Mouse (Mus musculus) hematopoietic stem cell, adult 5-6 weeks (primary cell): ENCODE measurements at regions not wholly inside any gene's neighbourhood (a gene's known extent, or its start where the extent isn't known, plus 50 kb on each side); places are given as distances from the start of the nearest gene placed in this dataset.
A peak's percentile ranks its signal among the peaks of the same experiment; 100 is the strongest.

Experiments used
- ATAC-seq, 2 experiments: fragments of 125-278 bp in 1 of 2; replicated peaks in 1 of 2; 2 replicates each; pipeline ENCODE4 v1.8.0; 2016 to 2017; ENCODE audit warnings: inconsistent platforms in 2 of 2, mild to moderate bottlenecking in 2 of 2, moderate number of reproducible peaks in 2 of 2, low read depth in 1 of 2, moderate TSS enrichment in 1 of 2; ENCODE audit not compliant: low FRiP score in 2 of 2, poor library complexity in 2 of 2, severe bottlenecking in 2 of 2, insufficient read depth in 1 of 2, low TSS enrichment in 1 of 2

DNA sequence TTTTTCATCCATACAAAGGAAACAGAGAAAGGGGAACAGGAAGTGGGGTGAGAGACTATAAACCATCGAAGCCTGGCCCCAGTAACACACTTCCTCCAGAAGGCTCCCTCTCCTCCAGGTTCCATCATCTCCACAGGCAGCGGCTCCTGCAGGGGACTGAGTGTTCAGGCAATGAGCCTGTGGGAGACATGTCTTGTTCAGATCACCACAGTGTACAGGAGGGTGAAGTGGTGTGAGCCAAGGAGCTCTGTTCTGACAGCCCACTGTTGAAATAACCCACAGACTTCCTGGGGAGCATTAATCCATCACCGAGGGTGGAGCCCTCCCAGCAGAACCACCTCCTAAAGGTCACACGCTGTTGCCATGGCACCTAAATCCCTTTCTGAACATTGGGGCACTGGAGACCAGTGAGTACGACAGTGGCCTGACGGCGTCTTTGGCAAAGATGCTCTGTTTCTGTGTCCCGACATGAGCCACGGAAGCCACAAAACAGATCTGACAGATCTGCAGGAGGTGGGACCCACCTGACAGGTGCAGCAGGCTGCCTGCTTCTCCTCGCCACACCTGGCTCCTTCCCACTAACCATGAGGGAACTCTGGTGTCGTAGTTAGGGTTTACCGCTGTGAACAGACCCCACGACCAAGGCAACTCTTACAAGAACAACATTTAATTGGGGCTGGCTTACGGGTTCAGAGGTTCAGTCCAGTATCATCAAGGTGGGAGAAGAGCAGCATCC is 60.9 kb downstream of the Psmg1 start:
- ATAC-seq, result peak; percentile 68 to 75

- no peak for ATAC-seq
Observed at GRCm38 (mm10) chr16:95928290-95929260, 62.2 kb downstream of the Psmg1 start.

DNA sequence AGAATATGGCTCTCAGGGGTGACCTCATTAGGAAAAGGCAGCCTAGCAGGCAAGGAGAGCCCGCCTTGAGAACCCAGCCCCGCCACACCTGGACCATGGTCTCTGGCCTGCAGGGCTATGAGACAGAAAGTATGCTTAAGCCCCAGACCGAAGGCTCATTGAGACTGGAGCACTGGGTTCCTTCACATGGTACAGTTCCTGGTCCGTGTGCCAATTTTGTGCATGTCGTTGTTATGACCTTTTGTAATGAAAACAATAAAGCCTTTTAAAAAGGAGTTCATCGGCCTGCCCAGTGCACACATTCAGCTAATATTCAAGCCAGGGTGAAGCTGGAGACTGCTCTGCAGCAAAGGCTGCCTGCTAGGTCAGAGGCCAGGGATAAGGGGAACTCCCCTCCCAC is 64.2 kb downstream of the Psmg1 start:
- no peak for ATAC-seq

DNA sequence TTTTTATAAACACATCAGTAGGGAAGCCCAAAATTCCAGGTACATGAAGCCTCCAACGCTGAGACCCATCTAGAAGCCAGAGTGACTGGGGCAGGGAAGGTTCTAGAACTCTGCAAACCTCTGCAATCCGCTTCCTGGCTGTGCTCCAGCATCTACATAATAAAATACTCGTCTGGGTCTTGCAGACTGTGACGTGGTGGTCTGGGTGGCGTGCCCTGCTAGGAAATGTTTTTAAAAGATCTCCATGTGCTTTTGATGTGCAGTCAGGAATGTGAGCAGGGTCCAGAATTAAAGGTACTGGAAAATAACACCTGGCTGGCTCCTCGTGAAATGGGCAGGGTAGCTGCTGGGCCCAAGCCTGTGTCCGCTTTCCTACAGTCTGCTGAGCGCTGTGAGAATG is 66.0 kb downstream of the Psmg1 start:
- ATAC-seq, result no peak

DNA sequence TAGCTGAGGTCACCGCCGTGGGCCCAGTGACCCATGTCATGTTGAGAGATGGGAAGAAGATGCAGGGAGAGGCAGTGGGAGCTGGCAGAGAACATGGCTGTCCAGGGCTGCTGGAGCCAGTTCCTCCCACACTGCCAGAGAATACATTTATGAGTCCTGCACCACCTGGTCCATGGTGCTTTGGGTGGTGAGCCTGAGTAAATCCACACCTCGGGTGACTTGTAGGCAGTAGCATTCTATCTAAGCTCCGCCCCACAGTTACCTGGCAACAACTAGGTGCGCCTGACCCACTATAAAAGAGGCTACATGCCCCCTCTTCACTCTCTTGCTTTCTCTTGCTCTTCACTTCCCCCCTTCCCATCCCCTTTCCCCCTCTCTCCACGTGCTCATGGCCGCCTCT is 66.8 kb downstream of the Psmg1 start:
- no peak for ATAC-seq

DNA sequence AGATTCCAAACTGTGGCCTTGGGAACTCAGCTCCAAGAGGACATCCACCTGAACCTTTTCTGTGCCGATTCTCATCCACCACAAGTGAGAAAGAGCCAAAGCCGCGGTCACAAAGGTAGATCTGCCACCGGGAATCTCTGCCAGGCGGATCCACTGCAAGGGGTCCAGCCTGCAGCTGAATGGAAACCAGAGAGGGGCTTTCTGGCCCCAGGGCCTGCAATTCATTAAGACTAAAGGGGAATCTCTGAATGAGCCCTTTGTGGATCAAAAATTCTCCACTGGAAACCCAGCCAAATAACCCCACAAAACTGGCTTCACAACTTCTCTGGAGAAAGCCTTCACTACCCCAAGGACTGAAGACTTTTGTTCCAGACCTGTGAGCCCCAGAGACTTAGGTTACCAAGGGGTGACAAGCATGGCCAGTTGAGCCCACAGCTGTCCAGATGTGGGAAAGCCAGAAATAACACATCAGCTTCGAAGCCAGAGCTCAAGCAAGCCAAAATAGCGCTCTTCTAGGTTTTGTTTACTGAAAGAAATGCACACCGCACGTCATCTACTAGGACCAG is 68.3 kb downstream of the Psmg1 start:
- no peak for ATAC-seq

DNA sequence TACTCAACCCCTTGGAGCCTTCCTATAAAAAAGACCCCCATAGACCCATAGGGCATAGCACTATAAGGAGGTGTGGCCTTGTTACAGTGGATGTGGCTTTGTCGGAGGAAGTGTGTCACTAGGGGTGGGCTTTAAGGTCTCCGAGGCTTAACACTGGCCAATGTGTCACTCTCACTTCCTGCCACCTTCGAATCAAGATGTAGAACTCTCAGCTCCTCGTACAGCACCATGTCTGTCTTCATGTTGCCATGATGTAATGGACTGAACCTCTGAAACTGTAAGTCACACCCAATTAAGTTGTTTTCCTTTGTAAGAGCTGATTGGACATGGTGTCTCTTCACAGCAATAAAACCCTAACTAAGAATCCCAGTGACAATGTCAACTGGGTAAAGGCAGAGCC is 69.6 kb downstream of the Psmg1 start:
- no peak for ATAC-seq

DNA sequence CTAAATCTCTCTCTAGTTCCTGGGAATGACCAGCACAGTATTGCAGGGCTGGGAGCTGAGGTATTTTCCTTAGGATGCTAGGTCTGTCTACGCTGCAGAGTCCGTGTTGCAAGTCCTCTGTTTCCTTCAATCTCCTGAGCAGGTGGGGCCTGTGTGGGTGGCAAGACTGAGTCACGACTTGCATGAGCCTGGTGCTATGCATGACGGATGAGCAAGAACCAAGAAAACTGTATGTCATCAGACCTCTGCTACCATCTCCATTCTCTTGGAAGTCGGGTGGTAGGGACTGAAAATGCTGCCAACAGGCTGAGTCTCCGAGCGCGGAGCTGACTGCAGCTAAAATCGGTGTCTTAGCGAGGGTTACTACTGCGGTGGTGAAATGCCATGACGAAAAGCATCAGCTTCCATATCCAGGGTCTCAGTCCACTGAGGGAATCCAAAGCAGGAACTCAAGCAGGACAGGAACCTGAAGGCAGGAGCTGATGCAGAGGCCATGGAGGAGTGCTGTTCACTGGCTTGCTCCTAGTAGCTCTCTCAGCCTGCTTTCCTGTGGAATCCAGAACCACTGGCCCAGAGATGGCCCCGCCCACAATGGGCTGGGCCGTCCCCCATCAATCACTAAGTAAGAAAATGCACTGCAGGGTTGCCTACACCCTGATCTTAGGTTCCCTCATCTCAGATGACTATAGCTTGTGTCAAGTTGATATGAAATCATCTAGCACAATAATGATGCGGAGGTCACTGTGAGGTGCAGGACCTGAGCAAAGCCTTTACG is 71.9 kb downstream of the Psmg1 start:
- no peak for ATAC-seq

GRCm38 (mm10) chr16:95917635-95918407 is 72.9 kb downstream of the Psmg1 start:
- no peak for ATAC-seq

DNA sequence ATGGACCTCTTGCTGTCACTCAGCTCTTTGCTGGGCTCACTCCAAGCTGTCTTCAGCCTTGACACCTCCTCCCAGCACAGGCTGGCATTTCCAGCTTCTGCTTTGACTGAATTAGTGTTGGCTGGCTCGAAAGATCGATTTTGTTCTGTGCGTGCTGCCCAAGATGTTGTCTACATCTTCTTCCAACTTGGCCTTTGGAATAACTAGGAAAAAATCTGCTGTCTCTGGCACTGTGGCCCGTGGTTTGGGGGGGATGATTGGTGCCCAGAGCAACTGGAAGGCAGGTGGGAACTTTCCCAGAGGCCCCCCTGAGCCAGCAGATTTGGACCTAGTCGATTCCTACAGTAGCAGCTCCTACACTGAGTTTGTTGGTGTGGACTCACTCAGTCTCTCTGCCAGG is 76.9 kb downstream of the Psmg1 start:
- no peak for ATAC-seq

DNA sequence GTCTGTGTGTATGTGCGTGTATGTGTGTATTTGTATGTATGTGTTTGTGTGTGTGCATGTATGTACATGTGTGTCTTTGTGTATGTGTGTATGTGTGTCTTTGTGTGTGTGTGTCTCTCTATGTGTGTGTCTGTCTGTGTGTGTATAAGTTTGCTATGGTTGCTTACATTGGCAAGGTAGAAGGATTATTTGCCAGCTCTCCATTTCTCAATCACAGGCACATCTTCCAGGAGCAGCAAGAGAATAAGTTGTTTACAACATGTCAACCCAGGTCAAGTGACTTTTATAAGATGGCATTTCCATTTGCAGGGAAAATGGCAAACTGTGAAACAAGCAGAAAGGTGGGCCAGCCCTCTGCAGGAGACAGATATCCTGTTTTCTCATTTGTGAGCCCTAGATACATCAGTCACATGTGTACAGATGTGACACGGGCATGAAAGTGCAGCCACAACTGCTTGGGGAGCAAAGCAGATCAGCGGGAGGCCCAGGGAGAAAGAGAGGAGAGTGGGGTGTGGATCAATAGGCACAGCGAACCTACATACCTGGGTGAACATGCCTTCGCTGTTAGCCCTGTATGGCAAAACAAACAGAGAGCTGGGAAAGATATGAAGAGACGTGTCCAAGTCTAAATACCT is 86.1 kb downstream of the Psmg1 start:
- ATAC-seq, result no peak

DNA sequence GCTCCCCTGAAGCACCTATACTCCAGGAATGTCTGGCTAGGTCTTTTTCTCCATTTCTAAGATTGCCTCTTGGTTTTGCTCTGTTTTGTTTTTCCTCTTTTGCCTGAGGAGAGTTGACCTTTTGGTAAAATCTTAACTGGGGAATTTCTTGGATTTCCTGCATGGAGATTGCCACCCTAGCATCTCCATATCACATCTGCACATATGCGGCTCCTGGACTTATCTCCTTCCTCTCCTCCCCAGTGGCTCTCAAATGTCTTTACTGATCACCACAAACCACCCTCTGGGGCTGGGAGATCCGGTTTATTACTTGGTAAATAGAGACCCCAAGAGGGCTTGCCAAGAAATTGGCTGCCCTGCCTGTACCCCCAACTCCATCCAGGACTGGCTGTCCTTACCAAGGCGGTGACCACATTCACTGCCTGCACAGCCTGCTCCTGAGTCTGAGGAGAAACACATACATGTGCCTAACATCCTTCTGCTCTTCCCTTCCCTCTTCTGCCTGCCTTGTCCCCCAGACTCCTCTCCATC is 87.3 kb downstream of the Psmg1 start:
- ATAC-seq, result peak; percentile 17 to 45; a peak in 1 of 4 replicates

- ATAC-seq, result no peak
Observed at GRCm38 (mm10) chr16:95902177-95902576, 88.6 kb downstream of the Psmg1 start.

GRCm38 (mm10) chr16:95901388-95901787 is 89.4 kb downstream of the Psmg1 start:
- no peak for ATAC-seq

DNA sequence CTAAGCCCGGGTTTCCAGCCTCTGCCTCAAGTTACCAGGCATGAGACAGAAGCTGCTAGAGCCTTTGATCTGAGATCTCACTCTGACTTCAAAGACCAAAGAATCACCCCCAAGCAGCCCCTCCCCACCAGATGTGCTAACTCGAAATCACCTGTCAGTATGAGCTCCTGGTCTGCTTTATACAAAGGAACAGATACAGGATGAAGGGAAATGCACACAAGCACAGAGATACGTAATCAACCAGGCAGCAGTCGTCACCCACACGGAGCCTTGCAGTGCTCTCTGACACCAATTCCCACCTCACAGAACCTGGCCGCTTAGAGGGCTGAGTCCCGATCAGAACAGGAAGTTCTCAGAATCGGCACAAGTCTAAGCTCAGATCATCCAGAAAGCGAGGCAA is 90.6 kb downstream of the Psmg1 start:
- no peak for ATAC-seq

DNA sequence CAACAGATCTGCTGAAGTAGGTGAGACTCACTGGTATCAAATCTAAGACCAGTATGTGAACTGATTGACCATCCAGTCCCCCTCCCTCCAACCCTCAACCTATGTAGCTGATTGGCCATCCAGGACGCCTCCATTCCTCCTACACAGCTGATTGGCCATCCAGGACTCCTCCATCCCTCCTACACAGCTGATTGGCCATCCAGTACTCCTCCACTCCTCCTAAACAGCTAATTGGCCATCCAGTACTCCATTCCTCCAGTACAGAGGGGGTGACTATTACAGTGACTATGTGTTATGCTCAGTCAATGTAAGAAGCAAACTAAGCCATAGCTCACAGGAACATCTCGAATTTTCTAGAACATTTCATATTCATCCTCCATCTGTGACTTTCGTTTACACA is 91.1 kb downstream of the Psmg1 start:
- ATAC-seq, result no peak
